Mouse (Mus musculus) 3T3-L1 (cell line): ENCODE measurements around the gene Fancc.
"Not testable (repeated sequence)": the region's sequence is repeated elsewhere in the genome, so short reads cannot be mapped to it uniquely, and the experiment has no call there.

Source experiments
- DNase-seq: peaks from one replicate; pipeline ENCODE4 v3.0.0-alpha.2; 2015; ENCODE audit warnings: low read depth, low spot score

Fancc gene

DNA sequence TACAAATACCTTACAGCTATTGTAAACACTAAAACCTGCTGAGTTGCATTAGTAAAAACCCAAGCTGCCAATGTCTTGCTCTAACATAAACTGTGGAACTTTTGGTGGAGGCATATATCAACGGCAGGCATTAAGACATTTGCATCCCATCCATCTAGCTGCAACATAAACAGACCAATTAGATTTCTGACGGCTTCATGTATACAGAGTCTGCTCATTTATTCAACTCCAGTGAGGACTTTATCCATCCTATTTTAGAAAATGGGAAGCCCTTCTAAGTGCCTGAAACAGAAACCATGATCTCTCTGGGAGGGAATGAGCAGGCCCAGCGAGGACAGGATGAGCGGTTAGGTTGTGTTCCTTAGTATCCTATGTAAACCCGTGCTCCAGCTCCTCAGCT is 18.5 kb upstream of the Fancc start:
- no peak for DNase-seq

DNA sequence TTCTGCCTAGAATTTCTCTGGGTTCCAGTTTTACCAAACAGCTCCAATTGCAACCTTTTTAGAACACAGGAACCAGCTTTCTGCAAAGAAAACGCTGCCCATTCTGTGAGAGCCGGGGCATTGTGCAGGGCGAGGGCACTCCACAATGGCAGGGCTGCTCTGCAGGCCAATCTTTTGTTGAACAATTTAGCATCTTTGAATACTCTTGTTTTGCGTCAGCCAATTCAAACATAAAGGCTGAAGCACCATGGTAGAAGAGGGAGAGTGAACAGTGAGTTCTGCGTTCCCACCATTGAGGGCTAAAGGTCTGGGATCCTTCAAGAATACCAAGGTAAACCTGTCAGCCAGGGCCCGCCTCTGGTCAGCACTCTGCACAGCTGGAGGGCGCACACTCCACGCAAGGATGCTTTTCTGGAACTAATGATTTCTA is 17.9 kb upstream of the Fancc start:
- DNase-seq: no peak

DNA sequence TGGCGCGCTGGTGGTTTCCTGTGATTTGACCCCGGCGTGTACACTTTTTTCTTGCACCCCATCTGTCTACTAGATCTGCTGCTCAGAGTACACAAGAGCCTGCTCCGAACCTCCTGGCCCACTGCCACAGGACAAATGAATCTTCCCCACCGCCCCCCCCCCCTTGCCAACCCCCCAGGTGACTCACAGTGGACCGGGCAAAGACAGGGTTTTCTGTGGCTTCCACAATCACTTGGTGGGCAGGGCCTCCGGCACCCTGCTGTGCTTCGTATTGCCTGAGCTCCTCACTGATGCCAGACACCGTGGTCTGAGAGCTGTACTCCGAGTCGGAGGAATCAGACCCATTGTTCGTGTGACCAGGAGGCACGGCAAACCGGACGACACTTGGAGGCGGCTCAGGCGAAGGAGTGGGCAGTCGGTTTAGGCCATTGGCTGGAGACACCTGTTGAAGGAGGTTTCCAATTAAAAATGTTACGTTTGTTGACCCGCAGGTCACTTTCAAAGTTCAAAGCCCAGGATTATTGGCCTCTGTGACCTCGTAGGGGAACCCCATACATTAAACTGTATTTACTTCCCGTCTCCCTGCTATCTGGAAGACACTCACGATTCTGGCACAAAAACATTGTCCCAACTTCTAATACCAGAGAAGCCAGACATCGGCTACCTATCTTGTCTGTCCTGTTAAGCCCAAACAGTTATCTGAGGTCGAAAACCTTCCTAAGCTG is 16.5 kb upstream of the Fancc start:
- no peak for DNase-seq

DNA sequence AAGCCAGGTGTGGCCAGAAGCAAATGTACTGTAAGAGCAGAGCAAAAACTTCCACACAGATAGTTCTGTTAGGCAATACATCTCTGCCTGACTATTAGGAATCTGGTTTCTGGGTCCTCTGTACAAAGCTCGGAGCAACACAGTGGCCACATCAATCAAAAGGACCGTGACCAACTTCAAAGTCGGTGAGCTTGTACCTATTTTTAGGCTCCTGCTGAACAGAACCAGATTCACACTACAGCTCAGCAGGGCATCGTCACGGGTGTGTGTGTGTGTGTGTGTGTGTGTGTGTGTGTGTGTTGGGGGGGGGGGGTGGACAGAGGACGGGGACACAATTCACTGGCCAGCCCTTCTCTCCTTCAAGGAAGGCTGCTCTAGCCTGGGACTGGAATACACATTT is 15.3 kb upstream of the Fancc start:
- DNase-seq: no peak

DNA sequence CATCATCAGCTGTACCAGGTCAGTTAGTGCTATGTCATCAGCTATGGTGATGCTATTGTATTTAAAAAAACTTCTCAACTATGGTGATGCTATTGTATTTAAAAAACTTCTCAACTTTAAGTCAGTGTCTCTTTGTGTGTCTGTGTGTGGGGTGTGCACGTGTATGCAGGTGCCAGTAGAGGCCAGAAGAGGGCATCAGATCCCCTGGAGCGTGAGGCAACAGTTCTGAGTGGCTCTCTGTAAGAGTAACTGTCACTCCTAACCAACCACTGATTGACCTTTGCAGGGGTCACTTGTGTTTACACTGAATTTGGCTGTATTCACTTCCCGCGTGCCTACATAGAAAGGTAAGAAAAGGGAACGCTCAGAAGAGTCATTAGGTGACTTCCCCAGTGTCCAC is 10.7 kb upstream of the Fancc start:
- no peak for DNase-seq

DNA sequence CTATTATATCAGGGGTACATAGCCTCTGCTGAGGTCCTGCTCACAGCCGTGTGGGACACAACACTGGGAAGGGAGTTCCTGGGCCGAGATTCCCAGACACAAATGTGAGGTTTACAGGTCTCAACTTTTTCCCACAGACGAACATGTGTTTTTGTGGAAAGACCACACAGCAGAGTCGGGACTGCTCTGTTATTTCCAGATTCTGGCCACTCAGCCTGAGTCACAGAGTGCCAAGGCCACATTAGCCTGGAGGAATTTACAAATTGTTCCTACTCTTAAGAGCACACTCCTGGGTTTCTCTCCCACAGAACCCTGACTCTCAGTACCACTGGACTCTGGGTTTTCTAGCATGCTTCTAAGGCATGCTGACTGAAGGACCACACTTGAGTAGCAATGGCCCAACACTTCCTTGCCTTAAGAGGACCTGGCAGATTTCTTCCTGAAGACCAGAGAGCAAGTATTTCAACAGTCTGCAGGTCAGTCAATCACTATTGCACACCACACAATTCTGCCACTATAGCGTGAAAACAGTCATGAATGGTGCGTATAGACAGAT is 10.0 kb upstream of the Fancc start:
- no peak for DNase-seq

DNA sequence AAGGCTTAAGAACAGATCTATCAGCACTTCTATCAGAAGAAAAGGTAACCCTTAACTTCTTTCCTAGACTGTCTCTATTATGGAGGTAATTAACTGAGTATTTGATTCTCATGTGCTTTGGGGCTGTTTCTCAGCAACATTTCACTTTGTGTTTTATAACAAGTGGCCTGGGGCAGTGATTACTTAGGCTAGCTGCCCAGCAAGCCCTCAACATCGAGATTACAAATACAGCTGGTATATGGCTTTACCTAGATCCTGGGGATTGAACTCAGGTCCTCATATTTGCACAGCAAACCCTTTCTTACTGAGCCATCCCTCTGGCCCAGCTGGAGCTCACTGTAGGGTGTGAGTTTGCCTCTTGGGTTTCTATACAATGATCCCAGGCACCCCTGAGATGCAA is 9.3 kb upstream of the Fancc start:
- DNase-seq: no peak

DNA sequence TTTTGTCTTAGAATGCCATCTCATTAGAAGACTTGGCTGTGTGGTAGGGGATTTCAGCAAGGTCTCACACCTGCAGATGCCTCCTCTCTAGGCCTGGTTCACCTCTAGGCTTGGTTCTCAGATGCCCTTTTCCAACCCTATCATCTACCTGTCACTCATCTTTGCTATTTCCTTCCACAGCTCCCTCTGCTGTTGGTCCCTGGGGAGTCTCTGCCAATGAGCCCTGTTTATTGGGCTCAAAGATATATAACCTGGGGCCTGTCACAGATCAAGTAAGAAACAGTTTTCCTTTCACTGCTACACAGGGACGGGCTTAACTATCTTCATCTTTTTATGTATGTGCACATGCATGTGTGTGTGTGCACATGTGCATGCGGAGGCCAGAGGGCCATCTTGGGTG is 5.3 kb upstream of the Fancc start:
- no peak for DNase-seq

DNA sequence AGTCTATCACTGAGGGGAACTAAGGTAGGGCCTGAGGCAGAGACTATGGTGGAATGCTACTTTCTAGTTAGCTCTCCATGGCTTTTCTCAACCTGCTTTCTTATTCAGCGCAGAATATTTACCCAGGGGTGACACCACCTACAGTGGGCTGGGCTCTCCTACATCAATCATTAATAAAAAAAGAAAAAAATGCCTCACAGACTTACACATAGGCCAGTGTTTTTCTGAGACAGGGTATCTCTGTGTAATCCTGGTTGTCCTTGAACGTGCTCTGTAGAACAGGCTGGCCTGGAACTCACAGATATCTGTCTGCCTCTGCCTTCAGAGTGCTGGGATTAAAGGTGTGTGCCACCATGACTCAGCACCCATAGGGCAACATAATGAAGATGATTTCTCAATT is 2.4 kb upstream of the Fancc start:
- DNase-seq: no peak

DNA sequence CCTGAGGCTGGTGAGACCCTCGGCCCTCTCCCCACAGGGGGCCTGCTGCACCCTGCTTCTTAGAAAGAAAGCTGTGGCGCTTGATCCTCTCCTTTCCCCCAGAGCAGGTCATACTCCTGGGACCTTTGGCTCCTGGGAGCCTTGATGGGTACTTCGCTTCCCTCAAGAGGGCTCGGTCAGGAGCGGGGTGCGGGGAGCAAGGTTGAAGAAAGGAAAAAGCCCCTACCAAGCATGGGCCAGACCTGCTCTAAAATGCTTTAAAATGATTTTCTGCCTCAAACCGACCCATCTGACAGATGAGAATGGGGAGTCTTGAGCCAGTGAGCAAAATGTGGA is 9.4 kb downstream of the Fancc start:
- DNase-seq: no peak

DNA sequence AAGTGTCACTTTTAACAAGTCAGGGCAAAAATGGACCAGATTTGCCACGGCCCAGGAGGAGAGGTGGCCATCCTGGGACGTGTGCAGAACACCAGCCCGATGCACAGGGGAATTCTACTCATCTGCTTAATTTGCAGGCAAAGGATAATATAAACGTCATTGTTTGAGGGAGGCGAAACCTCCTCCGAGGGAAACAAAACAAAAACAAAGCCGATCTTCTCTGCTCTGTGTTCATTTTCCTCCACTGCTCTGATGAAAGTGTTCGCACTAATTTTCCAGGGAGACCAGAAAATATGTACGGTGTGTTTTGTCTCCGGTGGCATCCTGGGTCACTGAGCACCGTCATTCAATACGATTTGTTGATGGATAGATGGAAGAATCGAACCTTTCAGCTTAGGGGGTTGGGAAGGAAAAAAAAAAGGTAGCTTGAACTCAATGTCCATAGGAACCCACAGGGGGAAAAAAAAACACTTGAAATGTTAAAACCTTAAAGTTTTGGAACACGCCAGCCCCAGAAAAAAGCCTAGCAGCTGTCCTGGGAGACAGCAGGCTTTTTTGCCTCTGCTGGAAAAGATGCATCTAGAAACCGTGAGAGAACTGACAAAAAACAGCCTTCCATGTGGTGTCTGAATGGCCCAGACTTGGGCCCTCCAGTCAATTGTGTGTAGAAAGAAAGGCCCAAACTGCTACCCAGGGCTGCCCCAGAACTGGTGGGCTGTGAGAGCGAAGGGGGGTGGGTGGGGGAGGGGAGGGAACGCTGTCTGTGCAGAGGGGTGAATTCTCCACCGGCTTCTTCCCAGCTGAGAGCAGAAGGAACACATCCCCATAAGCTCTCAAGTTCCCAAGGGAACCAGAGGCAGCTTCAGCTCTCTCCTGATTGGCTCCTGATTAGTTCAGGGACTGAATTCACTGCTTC is 10.0 kb downstream of the Fancc start:
- no peak for DNase-seq

DNA sequence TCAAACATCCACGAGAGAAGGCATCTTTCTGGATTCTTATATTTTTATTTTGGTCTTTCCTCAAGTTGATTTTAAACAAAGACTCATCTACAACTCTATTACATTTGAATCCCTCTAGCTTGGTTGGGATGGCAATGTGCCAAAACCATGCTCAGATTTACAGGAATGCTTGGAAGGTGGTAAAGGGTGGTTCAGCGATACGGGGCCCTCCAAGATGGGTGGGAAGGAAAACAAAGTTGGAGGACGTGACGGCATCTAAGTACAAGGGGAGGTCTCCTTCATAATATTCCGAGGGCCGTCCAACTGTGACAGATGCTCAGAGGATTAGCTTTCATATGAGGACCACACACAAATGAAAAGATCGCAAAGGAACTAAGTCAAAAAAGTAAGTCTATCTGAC is 21.7 kb downstream of the Fancc start:
- DNase-seq: no peak

DNA sequence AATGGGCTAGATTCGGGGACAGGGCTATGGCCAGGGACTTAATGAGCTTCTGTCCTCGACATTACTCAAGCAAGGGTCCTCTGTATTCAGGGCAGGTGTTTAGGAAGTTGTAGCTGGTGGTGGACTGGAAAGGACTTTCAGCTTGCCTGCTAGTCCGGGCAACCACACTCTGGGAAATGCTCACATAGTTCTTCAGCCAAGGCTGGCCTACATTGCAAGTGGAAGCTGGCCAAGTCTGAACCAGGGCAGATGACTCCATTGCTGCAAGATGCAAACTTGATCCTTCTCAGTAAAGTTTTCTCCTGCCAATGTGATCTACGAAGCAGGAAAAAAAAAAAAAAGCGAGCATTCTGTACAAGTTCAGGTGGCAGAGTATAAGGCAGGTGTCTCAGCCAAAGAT is 44.2 kb downstream of the Fancc start:
- peak; percentile 7 for DNase-seq

DNA sequence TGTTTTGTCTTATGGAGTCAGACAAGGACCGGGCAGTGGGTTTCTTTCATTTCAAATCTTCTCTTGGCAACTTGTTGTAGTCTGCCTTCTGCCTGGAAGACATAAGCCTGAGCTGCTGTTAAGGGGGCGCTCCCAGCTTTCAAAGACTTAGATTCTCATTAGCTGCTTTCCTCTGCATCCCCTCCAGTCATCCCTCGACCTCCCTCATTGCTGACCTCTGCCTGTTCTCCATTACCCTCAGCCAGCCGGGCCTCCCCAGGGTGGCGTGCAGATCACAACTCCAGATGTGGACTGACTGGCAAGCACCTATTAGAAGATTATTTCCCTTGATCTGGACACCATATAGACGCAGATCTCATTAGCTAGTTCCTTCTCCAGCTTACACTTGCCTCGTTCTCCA is 45.9 kb downstream of the Fancc start:
- no peak for DNase-seq

DNA sequence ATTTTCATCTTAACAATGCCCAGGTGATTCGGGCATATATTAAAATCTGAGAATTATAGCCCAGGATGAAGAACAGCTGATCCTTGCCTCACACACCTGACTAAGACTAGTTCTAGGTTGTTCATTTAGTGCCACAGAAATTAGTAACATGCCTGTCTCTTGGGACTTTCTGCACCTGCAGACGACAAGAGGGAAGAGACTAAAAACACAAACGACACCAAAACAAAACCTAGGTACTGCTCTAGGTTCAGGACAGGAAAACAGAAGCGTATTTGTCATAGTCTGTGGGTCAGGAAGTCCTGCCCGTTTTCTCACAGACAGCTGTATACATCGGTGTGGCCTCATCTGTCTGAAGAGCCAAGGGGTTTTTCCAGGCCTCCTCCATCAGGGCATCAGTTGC is 51.7 kb downstream of the Fancc start:
- no peak for DNase-seq

DNA sequence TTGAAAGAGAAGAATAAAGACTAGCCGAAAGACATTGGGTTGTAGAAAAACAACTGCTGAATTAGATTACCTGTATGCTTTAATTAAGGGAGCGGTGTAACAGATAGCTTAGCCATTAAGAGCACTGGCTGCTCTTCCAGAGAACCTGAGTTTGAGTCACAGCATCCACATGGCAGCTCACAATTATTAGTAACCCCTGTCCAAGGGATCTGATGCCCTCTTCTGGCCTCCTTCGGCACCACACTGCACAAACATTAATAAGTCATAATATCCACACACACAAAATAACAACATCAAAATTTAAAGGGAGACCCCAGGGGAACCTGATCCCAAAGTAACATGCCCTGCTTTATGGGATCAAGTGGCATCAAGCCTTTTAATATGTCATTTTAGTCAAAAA is 64.3 kb downstream of the Fancc start:
- DNase-seq: peak; percentile 68

DNA sequence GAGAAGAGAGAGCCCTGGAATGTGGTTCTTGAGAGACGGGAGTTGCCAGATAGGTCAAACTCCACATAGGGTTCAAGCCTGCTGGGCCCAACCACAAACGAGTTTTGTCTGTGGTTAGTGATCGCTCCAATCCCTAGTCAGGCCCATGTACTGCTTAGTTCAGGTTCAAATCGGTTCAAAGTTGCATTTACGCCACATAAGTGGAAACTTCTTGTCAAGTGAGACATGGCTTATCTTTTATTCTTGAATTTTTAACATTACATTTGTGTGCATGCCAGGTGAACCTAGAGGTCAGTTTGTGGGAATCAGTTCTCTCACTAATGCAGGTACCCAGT is 65.3 kb downstream of the Fancc start:
- no peak for DNase-seq

DNA sequence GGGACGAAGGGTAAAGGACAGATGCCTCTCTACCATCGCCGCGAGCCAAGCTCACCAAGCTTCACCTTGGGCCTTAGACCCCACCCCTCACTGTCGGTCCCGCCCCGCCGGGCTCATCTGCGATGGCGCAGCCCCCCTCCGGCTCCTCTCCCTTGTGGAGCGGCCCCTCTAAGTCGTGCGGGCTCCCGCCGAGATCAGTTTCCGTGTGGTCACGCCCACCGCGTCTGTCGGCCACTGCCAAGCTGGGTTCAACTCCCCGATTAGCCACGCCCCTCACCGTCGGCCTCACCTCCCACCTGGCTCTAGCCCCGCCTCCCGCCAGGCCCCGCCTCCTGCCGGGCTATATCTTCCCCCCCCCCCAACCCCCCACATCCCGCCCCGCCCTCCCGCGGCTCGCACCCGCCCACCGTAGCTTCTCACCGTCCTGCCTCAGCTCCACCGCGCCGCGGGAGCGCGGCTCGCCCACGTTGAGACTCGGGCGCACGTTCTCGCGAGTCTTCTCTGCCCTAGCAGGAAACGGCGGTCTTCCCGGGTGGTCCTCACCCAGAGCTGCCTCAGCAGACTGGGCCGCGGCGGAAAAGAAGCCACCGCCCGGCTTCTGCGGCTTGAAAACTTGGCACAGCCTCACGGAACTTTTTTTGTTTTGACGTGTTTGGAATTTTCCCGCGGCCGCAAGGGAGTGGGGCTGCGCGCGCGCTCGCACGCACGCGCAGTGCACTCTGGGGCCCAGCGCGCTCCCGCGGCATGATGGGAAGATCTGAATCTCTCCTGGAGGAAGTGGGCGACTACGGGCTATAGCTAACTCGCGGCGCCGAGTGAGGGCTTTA is 65.8 kb downstream of the Fancc start:
- DNase-seq: peak; percentile 97

DNA sequence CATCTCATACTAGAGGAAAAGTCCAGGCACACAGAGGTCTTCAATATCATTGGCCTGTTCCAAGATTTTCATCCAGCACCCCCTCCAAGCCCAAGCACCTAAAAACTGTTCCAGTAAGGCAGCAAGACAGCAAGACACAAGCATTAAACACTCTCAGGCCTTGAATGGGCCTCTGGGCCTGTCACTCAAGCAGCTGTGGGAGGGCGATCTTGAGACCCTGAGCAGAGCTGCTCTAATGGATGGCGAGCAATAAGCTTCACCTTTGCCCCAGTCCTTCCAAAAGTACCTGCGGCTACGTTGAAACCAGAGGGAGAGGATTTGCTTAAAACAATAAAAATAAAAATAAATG is 66.4 kb downstream of the Fancc start:
- DNase-seq: peak; percentile 80

DNA sequence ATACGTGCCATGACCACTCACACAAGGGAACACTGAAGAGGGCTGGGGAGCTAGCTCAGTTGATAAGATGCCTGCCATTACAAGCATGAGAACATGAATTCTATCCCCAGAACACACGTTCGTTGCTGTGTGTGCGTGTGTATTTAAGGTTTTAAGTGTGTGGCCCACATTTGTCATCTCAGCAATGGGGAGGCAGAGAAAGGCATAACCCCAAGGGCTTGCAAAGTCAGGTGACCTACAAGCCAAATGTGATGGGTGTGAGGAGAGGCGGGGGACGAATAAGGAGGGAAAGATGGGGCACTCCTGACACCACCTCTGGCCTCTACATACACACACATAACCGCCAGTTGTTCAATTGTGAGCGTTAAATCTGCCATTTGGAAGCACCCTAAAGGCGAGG is 66.9 kb downstream of the Fancc start:
- DNase-seq: peak; percentile 6

DNA sequence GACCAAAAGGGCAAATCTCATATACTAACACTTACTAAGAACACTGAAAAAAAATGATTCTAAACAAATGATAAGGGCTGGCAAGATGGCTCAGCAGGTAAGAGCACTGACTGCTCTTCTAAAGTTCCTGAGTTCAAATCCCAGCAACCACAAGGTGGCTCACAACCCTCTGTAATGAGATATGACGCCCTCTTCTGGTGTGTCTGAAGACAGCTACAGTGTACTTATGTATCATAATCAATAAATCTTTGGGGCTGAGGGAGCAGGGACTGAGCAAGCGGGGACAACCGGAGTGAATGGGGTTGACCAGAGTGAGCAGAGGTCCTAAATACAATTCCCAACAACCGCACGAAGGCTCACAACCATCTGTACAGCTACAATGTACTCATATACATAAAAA is 68.9 kb downstream of the Fancc start:
- not testable (repeated sequence) for DNase-seq

DNA sequence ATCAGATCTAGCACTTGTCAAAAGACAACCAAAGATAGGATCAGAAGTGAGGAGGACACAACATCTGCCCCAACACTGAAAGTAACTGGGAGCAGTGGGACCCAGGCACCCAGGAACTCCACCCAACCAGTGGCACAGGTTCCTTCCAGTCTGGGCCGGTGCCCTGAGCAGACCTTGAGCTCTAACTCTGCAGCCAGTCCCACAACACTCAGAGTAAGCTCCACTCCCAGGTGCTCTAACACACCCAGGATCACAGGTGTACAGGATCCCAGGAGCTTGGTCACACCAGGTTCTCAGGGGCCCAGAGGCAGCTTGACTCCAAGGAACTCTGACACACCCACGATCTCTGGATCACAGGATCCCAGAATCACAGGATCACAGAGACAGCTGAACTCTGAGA is 74.0 kb downstream of the Fancc start:
- no peak for DNase-seq
